Mouse (Mus musculus): ENCODE results near the gene Dip2b. TPM values are rescaled to one million over a fixed set of nuclear protein-coding genes. Genes with fewer than 3 reads are reported as not detected.

The Dip2b gene
- polyA plus RNA-seq, 1 experiment from 2014 or later: 26.9 TPM

- H3K27me3 ChIP-seq (replicated peaks): no peaks in the 10 kb centered on the region
- H3K27ac ChIP-seq: no peak overlapping the region
- ATAC-seq (ENCODE audit: low FRiP score, low read depth): no peak
- H3K9me3 ChIP-seq: no peaks in the 10 kb centered on the region
- peaks cover 94% of the 10 kb centered on the region for H3K36me3 ChIP-seq
- no peak overlapping the region for H3K4me3 ChIP-seq
- no peak overlapping the region for H3K9ac ChIP-seq
- WGBS: 86% methylated on average over 14 of the region's 14 CpGs
- no peaks in the 10 kb centered on the region for H3K4me1 ChIP-seq
- H3K4me2 ChIP-seq (replicated peaks): no peak overlapping the region
Measured at GRCm38 (mm10) chr15:100188962-100189404, 150.5 kb downstream of the Dip2b start.

- ATAC-seq (ENCODE audit: low FRiP score, low read depth): no peak
- H3K9ac ChIP-seq: no peak overlapping the region
- no peak overlapping the region for H3K27ac ChIP-seq
- H3K36me3 ChIP-seq: peaks cover 94% of the 10 kb centered on the region
- H3K9me3 ChIP-seq: no peaks in the 10 kb centered on the region
- no peak overlapping the region for H3K4me2 ChIP-seq (replicated peaks)
- H3K27me3 ChIP-seq (replicated peaks): no peaks in the 10 kb centered on the region
- 95% methylated on average over 5 of the region's 5 CpGs for WGBS
- H3K4me3 ChIP-seq: no peak overlapping the region
- no peaks in the 10 kb centered on the region for H3K4me1 ChIP-seq
Measured at GRCm38 (mm10) chr15:100190083-100190482, 151.6 kb downstream of the Dip2b start.

GRCm38 (mm10) chr15:100198983-100199745 lies 160.7 kb downstream of the Dip2b start:
- Histone ChIP-seq H3K36me3 (peaks cover 85% of the 10 kb centered on the region), H3K9ac (no peak overlapping the region), H3K27me3 (replicated peaks) (no peaks in the 10 kb centered on the region), H3K9me3 (no peaks in the 10 kb centered on the region), H3K4me1 (no peaks in the 10 kb centered on the region), H3K4me3 (no peak overlapping the region), H3K4me2 (replicated peaks) (no peak overlapping the region), H3K27ac (no peak overlapping the region)
- no peak for ATAC-seq (ENCODE audit: low FRiP score, low read depth)
- 91% methylated on average over 11 of the region's 11 CpGs for WGBS

- peaks cover 85% of the 10 kb centered on the region for H3K36me3 ChIP-seq
- H3K27me3 ChIP-seq (replicated peaks): no peaks in the 10 kb centered on the region
- no peak overlapping the region for H3K4me3 ChIP-seq
- no peak overlapping the region for H3K27ac ChIP-seq
- WGBS: 84% methylated on average over 3 of the region's 3 CpGs
- no peak overlapping the region for H3K4me2 ChIP-seq (replicated peaks)
- H3K9me3 ChIP-seq: no peaks in the 10 kb centered on the region
- H3K9ac ChIP-seq: no peak overlapping the region
- no peak for ATAC-seq (ENCODE audit: low FRiP score, low read depth)
- no peaks in the 10 kb centered on the region for H3K4me1 ChIP-seq
Measured at GRCm38 (mm10) chr15:100199790-100200189, 161.3 kb downstream of the Dip2b start.

GRCm38 (mm10) chr15:100201806-100202205 lies 163.3 kb downstream of the Dip2b start:
- 94% methylated on average over 3 of the region's 3 CpGs for WGBS
- Histone ChIP-seq H3K9ac (no peak overlapping the region), H3K4me1 (no peaks in the 10 kb centered on the region), H3K9me3 (no peaks in the 10 kb centered on the region), H3K4me2 (replicated peaks) (no peak overlapping the region), H3K4me3 (no peak overlapping the region), H3K27me3 (replicated peaks) (no peaks in the 10 kb centered on the region), H3K27ac (no peak overlapping the region), H3K36me3 (peaks cover 89% of the 10 kb centered on the region)
- no peak for ATAC-seq (ENCODE audit: low FRiP score, low read depth)

GRCm38 (mm10) chr15:100202431-100203015 lies 164.1 kb downstream of the Dip2b start:
- H3K9me3 ChIP-seq: no peaks in the 10 kb centered on the region
- H3K4me2 ChIP-seq (replicated peaks): no peak overlapping the region
- H3K27ac ChIP-seq: no peak overlapping the region
- no peak overlapping the region for H3K9ac ChIP-seq
- H3K4me3 ChIP-seq: no peak overlapping the region
- no peaks in the 10 kb centered on the region for H3K27me3 ChIP-seq (replicated peaks)
- peaks cover 89% of the 10 kb centered on the region for H3K36me3 ChIP-seq
- H3K4me1 ChIP-seq: no peaks in the 10 kb centered on the region
- no peak for ATAC-seq (ENCODE audit: low FRiP score, low read depth)
- WGBS: 86% methylated on average over 4 of the region's 4 CpGs

- Histone ChIP-seq H3K27me3 (replicated peaks) (no peaks in the 10 kb centered on the region), H3K4me3 (no peak overlapping the region), H3K4me1 (no peaks in the 10 kb centered on the region), H3K27ac (no peak overlapping the region), H3K36me3 (peaks cover 90% of the 10 kb centered on the region), H3K4me2 (replicated peaks) (no peak overlapping the region), H3K9ac (no peak overlapping the region), H3K9me3 (no peaks in the 10 kb centered on the region)
- ATAC-seq (ENCODE audit: low FRiP score, low read depth): no peak
- 77% methylated on average over 1 of the region's 1 CpGs for WGBS
Measured at GRCm38 (mm10) chr15:100204574-100204973, 166.1 kb downstream of the Dip2b start.

- no peaks in the 10 kb centered on the region for H3K27me3 ChIP-seq (replicated peaks)
- H3K9me3 ChIP-seq: no peaks in the 10 kb centered on the region
- 98% methylated on average over 3 of the region's 3 CpGs for WGBS
- H3K27ac ChIP-seq: no peak overlapping the region
- no peak overlapping the region for H3K4me3 ChIP-seq
- H3K4me2 ChIP-seq (replicated peaks): no peak overlapping the region
- no peak for ATAC-seq (ENCODE audit: low FRiP score, low read depth)
- H3K4me1 ChIP-seq: no peaks in the 10 kb centered on the region
- no peak overlapping the region for H3K9ac ChIP-seq
- peaks cover 96% of the 10 kb centered on the region for H3K36me3 ChIP-seq
Measured at GRCm38 (mm10) chr15:100210013-100210412, 171.5 kb downstream of the Dip2b start.

GRCm38 (mm10) chr15:100213339-100213738 lies 174.9 kb downstream of the Dip2b start:
- Histone ChIP-seq H3K27me3 (replicated peaks) (no peaks in the 10 kb centered on the region), H3K4me1 (no peaks in the 10 kb centered on the region), H3K4me3 (no peak overlapping the region), H3K27ac (no peak overlapping the region), H3K9me3 (no peaks in the 10 kb centered on the region), H3K9ac (no peak overlapping the region), H3K4me2 (replicated peaks) (no peak overlapping the region), H3K36me3 (peaks cover 85% of the 10 kb centered on the region)
- 90% methylated on average over 2 of the region's 2 CpGs for WGBS
- no peak for ATAC-seq (ENCODE audit: low FRiP score, low read depth)

GRCm38 (mm10) chr15:100215092-100215491 lies 176.6 kb downstream of the Dip2b start:
- no peak overlapping the region for H3K4me3 ChIP-seq
- no peaks in the 10 kb centered on the region for H3K9me3 ChIP-seq
- no peaks in the 10 kb centered on the region for H3K27me3 ChIP-seq (replicated peaks)
- no peak overlapping the region for H3K27ac ChIP-seq
- no peak for ATAC-seq (ENCODE audit: low FRiP score, low read depth)
- 90% methylated on average over 11 of the region's 11 CpGs for WGBS
- H3K4me1 ChIP-seq: no peaks in the 10 kb centered on the region
- no peak overlapping the region for H3K4me2 ChIP-seq (replicated peaks)
- peaks cover 69% of the 10 kb centered on the region for H3K36me3 ChIP-seq
- H3K9ac ChIP-seq: no peak overlapping the region

GRCm38 (mm10) chr15:100216173-100216572 lies 177.7 kb downstream of the Dip2b start:
- Histone ChIP-seq H3K9me3 (no peaks in the 10 kb centered on the region), H3K4me2 (replicated peaks) (no peak overlapping the region), H3K36me3 (peaks cover 59% of the 10 kb centered on the region), H3K4me1 (no peaks in the 10 kb centered on the region), H3K4me3 (no peak overlapping the region), H3K27ac (no peak overlapping the region), H3K9ac (no peak overlapping the region), H3K27me3 (replicated peaks) (no peaks in the 10 kb centered on the region)
- 95% methylated on average over 9 of the region's 9 CpGs for WGBS
- ATAC-seq (ENCODE audit: low FRiP score, low read depth): no peak

GRCm38 (mm10) chr15:100218018-100218417 lies 179.6 kb downstream of the Dip2b start:
- H3K4me2 ChIP-seq (replicated peaks): no peak overlapping the region
- no peak overlapping the region for H3K4me3 ChIP-seq
- ATAC-seq (ENCODE audit: low FRiP score, low read depth): no peak
- peaks cover 44% of the 10 kb centered on the region for H3K36me3 ChIP-seq
- H3K4me1 ChIP-seq: no peaks in the 10 kb centered on the region
- H3K9me3 ChIP-seq: peaks cover 5% of the 10 kb centered on the region; the same call in 1 of the 2 replicates
- H3K9ac ChIP-seq: no peak overlapping the region
- H3K27me3 ChIP-seq (replicated peaks): no peaks in the 10 kb centered on the region
- 92% methylated on average over 3 of the region's 3 CpGs for WGBS
- H3K27ac ChIP-seq: no peak overlapping the region

- Histone ChIP-seq H3K9ac (no peak overlapping the region), H3K4me1 (no peaks in the 10 kb centered on the region), H3K4me2 (replicated peaks) (no peak overlapping the region), H3K9me3 (peaks cover 13% of the 10 kb centered on the region), H3K27ac (no peak overlapping the region), H3K4me3 (no peak overlapping the region), H3K27me3 (replicated peaks) (no peaks in the 10 kb centered on the region), H3K36me3 (peaks cover 30% of the 10 kb centered on the region)
- WGBS: 74% methylated on average over 1 of the region's 1 CpGs
- no peak for ATAC-seq (ENCODE audit: low FRiP score, low read depth)
Measured at GRCm38 (mm10) chr15:100219396-100219795, 180.9 kb downstream of the Dip2b start.
